Mouse (Mus musculus) thymus, postnatal 10 days (tissue): Measurements from ENCODE around the gene Helz.

Source experiments
- DNase-seq, 2 experiments: peaks; one replicate each; pipeline ENCODE4 v3.0.0; 2021; ENCODE audit warnings: low spot score in 2 of 2

The Helz gene

DNA sequence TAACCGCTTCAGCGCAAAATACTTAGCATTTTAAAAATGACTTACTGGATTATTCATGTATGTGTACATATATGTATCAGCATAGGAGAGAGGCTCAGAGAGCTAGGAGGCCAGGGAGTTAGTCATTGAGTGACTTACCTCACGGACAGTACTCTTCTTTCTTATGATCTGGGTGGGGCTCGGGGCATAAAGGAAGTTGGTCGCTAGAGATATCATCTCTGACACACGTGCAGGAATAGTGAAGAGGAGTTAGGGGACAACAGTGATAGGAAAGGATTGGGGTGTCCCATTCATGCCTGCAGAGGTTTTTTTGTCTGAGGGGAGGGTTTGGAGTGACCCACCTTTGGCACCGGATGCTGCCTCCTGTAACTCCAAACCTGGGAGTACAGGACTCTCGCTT lies 176.9 kb downstream of the Helz start:
- DNase-seq: no peak

DNA sequence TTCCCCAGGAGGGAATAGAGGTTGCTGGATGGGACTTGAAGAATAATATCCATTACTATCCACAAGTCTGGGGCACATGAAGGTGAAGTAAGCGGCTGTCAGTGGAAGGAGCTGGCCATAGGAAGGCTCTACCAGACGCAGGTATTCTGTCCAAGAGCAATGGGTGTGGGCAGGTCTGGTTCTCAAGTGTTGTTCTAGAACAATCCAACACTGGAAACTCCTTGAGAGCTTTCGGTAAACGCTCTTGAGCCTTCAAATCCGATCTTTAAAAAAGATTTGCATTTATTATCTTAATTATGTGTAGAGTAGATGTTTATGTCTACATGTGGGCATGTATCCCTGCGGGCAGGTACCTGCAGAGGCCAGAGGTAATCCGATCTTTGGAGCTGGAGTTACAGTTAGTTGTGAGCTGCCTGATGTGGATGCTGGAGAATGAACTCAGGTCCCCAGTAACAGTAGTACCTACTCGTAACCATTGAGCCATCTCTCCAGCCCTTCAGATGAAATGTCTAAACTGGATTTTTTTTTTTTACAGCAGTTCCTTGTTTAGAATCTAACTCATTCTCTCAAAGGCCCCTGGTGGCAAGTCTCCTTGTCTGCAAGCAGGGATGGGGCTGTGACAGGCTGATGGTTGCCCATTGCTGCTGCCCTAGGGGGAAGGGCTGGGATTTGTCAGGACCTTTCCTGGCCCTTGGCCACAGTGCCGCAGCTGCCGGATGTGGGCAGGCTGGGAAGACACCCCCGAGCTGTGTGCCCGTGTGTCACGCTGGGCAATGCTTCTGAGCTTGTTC lies 180.5 kb downstream of the Helz start:
- no peak for DNase-seq

DNA sequence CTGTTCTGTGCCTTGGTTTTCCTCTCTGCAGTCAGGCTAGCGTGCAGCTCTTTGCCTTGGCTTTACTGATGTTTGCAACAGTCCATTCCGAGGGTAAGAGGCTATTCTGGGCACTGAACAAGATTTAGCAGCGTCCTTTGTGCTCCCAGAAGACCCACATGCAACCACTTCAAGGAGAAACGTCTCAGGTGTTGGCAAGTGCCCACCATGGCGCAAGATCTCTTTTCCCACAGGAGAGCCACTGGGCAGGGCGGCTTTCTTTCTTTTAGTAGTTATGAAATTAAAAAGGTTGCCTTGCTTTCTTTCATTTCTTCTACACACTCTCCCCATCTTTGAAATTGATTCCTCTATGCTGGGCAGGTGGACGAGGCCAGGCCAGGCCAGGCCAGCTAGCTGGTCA lies 181.4 kb downstream of the Helz start:
- no peak for DNase-seq

DNA sequence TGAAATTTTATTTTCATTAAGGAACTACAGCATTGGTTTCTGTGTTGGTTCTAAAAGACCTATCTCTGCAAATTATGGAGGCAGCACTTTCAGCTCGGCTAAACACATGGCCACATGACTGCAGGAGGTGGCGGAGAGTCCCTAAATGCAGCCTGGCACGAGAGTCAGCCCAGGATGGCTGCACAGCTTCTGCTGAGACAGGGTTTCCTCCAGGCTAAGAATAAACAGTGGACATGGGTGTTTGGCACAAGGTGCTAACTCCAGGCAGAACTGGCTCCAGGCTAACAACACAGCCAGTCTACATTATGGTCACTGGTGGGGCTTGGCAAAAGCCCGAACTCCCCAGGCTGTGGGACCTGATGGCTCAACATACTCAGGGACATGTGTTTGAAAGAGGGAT lies 183.2 kb downstream of the Helz start:
- no peak for DNase-seq

DNA sequence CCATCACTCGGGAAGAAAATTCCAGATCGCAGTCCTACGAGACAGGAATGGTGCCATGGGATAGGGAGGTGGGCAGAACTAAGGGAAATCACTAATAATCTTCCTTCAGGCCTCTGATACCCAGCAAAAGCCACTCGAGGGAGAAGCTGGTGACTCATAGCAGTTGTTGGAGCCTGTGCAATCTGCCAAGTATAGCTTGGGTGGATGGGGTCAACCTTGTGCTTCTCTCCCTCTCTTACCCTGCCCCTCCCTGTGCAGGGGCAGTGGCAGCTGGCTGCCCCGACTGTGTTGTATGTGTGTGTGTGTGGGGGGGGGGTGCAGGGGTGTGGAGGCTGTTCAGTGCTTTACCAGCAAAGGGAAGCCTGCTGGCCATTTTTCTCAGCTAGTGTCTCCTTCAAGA lies 183.8 kb downstream of the Helz start:
- DNase-seq: no peak

DNA sequence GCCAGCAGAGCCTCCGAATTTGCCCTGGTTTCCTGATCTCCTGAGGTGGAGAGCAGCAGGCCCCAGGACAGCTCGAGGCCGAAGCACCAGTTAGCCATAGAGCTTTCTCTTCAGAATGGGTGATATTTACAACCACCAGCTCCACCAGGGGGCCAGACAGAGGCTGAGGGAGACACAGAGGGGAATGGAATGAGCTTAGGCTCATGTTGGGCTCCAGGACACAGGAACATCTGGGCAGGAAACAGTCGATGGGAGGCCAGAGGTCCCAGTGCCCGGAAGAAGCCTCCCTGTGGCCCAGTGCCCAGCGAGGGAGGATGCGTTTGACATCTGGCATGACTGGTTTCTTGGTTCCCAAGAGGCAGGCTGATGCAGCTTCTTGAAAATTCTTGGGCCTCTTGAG lies 186.4 kb downstream of the Helz start:
- no peak for DNase-seq

DNA sequence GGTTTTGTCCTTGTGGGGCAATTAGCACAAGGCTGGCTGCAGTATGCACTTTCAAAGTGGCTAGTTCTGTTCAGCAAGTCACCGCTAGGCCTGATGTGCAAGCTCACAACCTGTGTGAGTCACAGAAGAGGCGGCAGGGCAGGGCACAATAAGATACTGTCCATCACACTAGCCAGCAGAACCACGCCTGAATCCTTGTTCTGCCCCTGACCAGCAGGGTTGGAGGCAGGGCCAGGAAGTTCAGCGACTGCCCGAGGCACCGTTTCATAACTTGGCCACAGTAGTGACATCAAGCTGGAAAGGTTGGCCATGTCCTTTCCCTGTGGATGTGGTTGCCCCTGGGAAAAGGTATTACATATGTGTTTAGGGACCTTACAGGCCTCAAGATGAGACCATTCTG lies 190.2 kb downstream of the Helz start:
- DNase-seq: no peak

DNA sequence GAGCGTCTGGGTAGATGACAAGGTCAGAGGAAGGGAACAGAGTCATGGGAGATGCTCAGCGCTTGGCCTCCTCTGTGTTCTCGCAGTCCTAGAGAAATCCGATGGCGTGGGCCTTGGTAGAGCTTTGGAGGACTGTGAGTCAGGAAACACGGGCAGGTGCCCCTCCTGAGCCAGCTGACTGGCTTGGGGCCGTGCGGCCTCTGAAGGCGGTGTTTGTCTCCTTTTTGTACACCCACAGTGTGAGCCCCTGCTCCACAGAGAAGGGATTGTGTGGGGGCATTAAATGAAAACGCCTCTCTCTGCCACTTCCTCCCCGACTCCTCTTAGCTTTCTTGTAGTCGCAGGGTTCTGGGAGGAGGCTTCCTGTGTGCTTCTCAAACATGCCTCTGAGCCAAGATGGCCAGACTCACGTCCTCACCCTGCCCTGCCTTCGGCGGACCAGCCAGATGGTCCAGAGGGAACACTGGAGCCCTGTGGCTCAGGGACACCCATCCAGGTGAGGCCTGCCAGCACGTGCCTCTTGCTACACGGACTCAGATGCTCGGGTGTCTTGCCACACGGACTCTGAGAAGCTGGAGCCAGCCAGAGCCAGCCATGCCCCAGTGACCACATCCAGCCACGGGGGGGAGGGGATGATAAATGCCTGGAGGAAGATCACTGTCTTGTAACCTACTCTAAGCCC lies 190.8 kb downstream of the Helz start:
- no peak for DNase-seq

DNA sequence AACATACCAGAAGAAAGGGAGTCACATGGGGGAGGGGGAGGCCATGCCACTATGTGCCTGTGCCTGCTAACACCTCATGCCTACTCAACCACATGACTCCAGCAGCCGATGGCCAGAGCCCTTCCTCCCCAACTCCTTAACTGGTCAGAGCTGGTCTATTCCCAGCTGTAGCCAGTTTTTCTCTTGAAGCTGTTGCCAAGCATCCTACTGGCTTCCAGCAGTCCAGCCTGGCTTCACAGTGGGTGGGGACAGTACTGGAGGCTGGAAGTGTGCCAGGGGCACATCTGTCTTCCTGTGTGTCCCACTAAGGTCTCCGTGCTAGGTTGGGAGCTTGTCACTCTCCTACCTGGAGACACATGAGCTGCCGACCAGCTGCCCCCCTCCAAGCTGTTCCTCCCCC lies 195.4 kb downstream of the Helz start:
- DNase-seq: no peak
